Comparison of ENCODE assay signal across 26 mouse cellular contexts in genomic region chr2:154763226-154763625, GRCm38 (mm10). TPM values are rescaled to one million over a fixed set of nuclear protein-coding genes. Genes with fewer than 3 reads are reported as not detected.
A peak's percentile ranks its signal among the peaks of the same experiment; 100 is the strongest.
DNase-seq lines count a peak whose midpoint lies in the region; ATAC-seq and TF ChIP-seq lines count a peak whose summit lies in the region.
"Had no signal": no experiment of that assay in that cellular context is flagged by ENCODE, and none has a peak within 500 bp of the region (broad histone marks: within the 10 kb centered on the region; RNA-seq: fewer than 3 reads in every experiment).

No protein-coding gene starts in this region.

- no peak for TF ChIP-seq CTCF in MEL (IDR thresholded peaks at IDR 0.05 in 2 of 3, conservative IDR thresholded peaks at IDR 0.05 in 1 of 3; ENCODE audit: control insufficient read depth in 1 of 3, insufficient read depth in 1 of 3, low read depth in 2 of 3, low read length in 3 of 3, poor library complexity in 1 of 3, severe bottlenecking in 1 of 3)

- ATAC-seq in heart, embryonic 16.5 days (replicated peaks; ENCODE audit: extremely low read depth, insufficient read depth, low FRiP score), result 0 out of 2 replicates have a peak, but pooled peaks have one; percentile 45
- ATAC-seq in embryonic facial prominence, embryonic 14.5 days (ENCODE audit: low read depth), result peak; percentile 76
- ATAC-seq in liver, embryonic 16.5 days (ENCODE audit: low read depth), result peak; percentile 59
- ATAC-seq in intestine, embryonic 16.5 days, result no peak
- ATAC-seq: activated CD4-positive, CD25-positive, alpha-beta regulatory T cell, adult 4 months; forebrain, embryonic 13.5 days; midbrain, embryonic 16.5 days; Patski had no signal

- H3K9me3 ChIP-seq in heart, embryonic 16.5 days (replicated peaks; ENCODE audit: control insufficient read depth, low read length), result no peaks in the 10 kb centered on the region
- no peaks in the 10 kb centered on the region for H3K9me3 ChIP-seq in MEL (replicated peaks; ENCODE audit: insufficient read depth, low read length)
- H3K9me3 ChIP-seq in embryonic facial prominence, embryonic 14.5 days (ENCODE audit: control insufficient read depth, low read length), result no peaks in the 10 kb centered on the region; the same call in 1 of the 2 replicates
- H3K9me3 ChIP-seq in liver, embryonic 16.5 days (replicated peaks; ENCODE audit: control insufficient read depth, low read length), result no peaks in the 10 kb centered on the region
- no peaks in the 10 kb centered on the region for H3K9me3 ChIP-seq in intestine, embryonic 16.5 days (ENCODE audit: control insufficient read depth, low read length)
- H3K9me3 ChIP-seq: forebrain, embryonic 13.5 days had no signal

- WGBS in heart, embryonic 16.5 days, result 60% methylated on average over 3 of the region's 3 CpGs
- WGBS in embryonic facial prominence, embryonic 14.5 days, result 57% methylated on average over 3 of the region's 3 CpGs
- 44% methylated on average over 3 of the region's 3 CpGs for WGBS in liver, embryonic 16.5 days (ENCODE audit: insufficient replicate concordance)
- WGBS in intestine, embryonic 16.5 days, result 69% methylated on average over 3 of the region's 3 CpGs

- no peaks in the 10 kb centered on the region for H3K36me3 ChIP-seq in heart, embryonic 16.5 days (ENCODE audit: control insufficient read depth, insufficient read depth)
- peaks cover 0 to 2% of the 10 kb centered on the region in 2 experiments; a peak in 2 of 4 replicates for H3K36me3 ChIP-seq in MEL (ENCODE audit: control insufficient read depth in 1 of 2, insufficient read depth in 2 of 2, low read length in 2 of 2)
- H3K36me3 ChIP-seq in embryonic facial prominence, embryonic 14.5 days (ENCODE audit: control insufficient read depth, insufficient read depth, low read length), result no peaks in the 10 kb centered on the region
- no peaks in the 10 kb centered on the region for H3K36me3 ChIP-seq in liver, embryonic 16.5 days (ENCODE audit: control insufficient read depth, insufficient read depth)
- H3K36me3 ChIP-seq in intestine, embryonic 16.5 days (ENCODE audit: control insufficient read depth, insufficient read depth, low read length), result no peaks in the 10 kb centered on the region
- H3K36me3 ChIP-seq: limb, embryonic 12.5 days had no signal

- TF ChIP-seq POLR2A in MEL (IDR thresholded peaks at IDR 0.05; ENCODE audit: control insufficient read depth in 1 of 2, insufficient read depth in 1 of 2, low read depth in 1 of 2, low read length in 2 of 2, poor library complexity in 1 of 2), result no peak

- H3K79me2 ChIP-seq in MEL (ENCODE audit: control insufficient read depth, insufficient read depth, low read length, poor library complexity), result no peaks in the 10 kb centered on the region

- no peak for DNase-seq in heart, postnatal 4 days
- DNase-seq in MEL (ENCODE audit: low read depth, low spot score), result peak; percentile 14
- DNase-seq in embryonic facial prominence, embryonic 14.5 days (ENCODE audit: low spot score), result peak; percentile 37
- no peak for DNase-seq in natural killer cell, adult 2 months (ENCODE audit: low spot score in 2 of 2)
- DNase-seq: adrenal gland, postnatal 14 days; cerebellum, adult 8-10 months; gastrocnemius, postnatal 14 days; heart, adult 2 months; right cerebral cortex, adult 18-20 months; spleen, adult 18-20 months; thymus, postnatal 36 days had no signal

- no peak overlapping the region for H3K27ac ChIP-seq in heart, embryonic 16.5 days (ENCODE audit: low read length)
- no peak overlapping the region for H3K27ac ChIP-seq in MEL (ENCODE audit: control insufficient read depth, low read depth, low read length)
- H3K27ac ChIP-seq in embryonic facial prominence, embryonic 14.5 days (replicated peaks; ENCODE audit: low read depth, low read length), result no peak overlapping the region
- peak overlapping the region; percentile 43 for H3K27ac ChIP-seq in liver, embryonic 16.5 days (ENCODE audit: low read length)
- H3K27ac ChIP-seq in intestine, embryonic 16.5 days (ENCODE audit: low read length), result no peak overlapping the region
- H3K27ac ChIP-seq: forebrain, embryonic 13.5 days; heart, adult 2 months; kidney, postnatal 0 days; limb, embryonic 12.5 days had no signal

- no peak for TF ChIP-seq EP300 in MEL (IDR thresholded peaks at IDR 0.05; ENCODE audit: low read depth in 1 of 2, low read length in 2 of 2)

- no peak for TF ChIP-seq RAD21 in MEL (IDR thresholded peaks at IDR 0.05; ENCODE audit: low read depth, low read length)

- no peaks in the 10 kb centered on the region for H3K27me3 ChIP-seq in heart, embryonic 16.5 days (ENCODE audit: control insufficient read depth, insufficient read depth, low read length)
- no peaks in the 10 kb centered on the region; a peak in 2 of 4 replicates for H3K27me3 ChIP-seq in MEL (ENCODE audit: control insufficient read depth in 1 of 2, insufficient read depth in 2 of 2, low read length in 2 of 2)
- no peaks in the 10 kb centered on the region for H3K27me3 ChIP-seq in embryonic facial prominence, embryonic 14.5 days (replicated peaks; ENCODE audit: control insufficient read depth, insufficient read depth, low read length)
- no peaks in the 10 kb centered on the region for H3K27me3 ChIP-seq in liver, embryonic 16.5 days (ENCODE audit: control insufficient read depth, insufficient read depth, low read depth, low read length)
- no peaks in the 10 kb centered on the region for H3K27me3 ChIP-seq in intestine, embryonic 16.5 days (replicated peaks; ENCODE audit: control insufficient read depth, insufficient read depth, low read length)
- H3K27me3 ChIP-seq: forebrain, embryonic 13.5 days; limb, embryonic 12.5 days; Patski had no signal

- no peak overlapping the region for H3K9ac ChIP-seq in heart, embryonic 16.5 days (ENCODE audit: low read length)
- H3K9ac ChIP-seq in MEL (ENCODE audit: control insufficient read depth, low read depth, low read length, poor library complexity, severe bottlenecking), result no peak overlapping the region
- H3K9ac ChIP-seq in embryonic facial prominence, embryonic 14.5 days (ENCODE audit: low read depth, low read length), result no peak overlapping the region
- H3K9ac ChIP-seq in liver, embryonic 16.5 days (ENCODE audit: low read depth, low read length), result no peak overlapping the region
- no peak overlapping the region for H3K9ac ChIP-seq in intestine, embryonic 16.5 days (ENCODE audit: low read depth, low read length)
- H3K9ac ChIP-seq: forebrain, embryonic 13.5 days; limb, embryonic 12.5 days had no signal

- H3K4me3 ChIP-seq in heart, embryonic 16.5 days (ENCODE audit: low read length), result no peak overlapping the region
- no peak overlapping the region for H3K4me3 ChIP-seq in MEL (ENCODE audit: control insufficient read depth in 1 of 2, insufficient read depth in 1 of 2, low read depth in 2 of 2, low read length in 2 of 2)
- H3K4me3 ChIP-seq in embryonic facial prominence, embryonic 14.5 days (ENCODE audit: low read depth, low read length), result no peak overlapping the region
- no peak overlapping the region for H3K4me3 ChIP-seq in liver, embryonic 16.5 days (ENCODE audit: low read depth, low read length)
- no peak overlapping the region for H3K4me3 ChIP-seq in intestine, embryonic 16.5 days (ENCODE audit: low read length)
- H3K4me3 ChIP-seq: forebrain, embryonic 13.5 days; heart, adult 2 months; limb, embryonic 12.5 days had no signal

- no peak overlapping the region for H3K4me2 ChIP-seq in heart, embryonic 16.5 days (ENCODE audit: low read depth, low read length)
- H3K4me2 ChIP-seq in embryonic facial prominence, embryonic 14.5 days (ENCODE audit: low read depth, low read length), result no peak overlapping the region
- peak overlapping the region; percentile 44 for H3K4me2 ChIP-seq in liver, embryonic 16.5 days (ENCODE audit: low read depth, low read length)
- no peak overlapping the region for H3K4me2 ChIP-seq in intestine, embryonic 16.5 days (ENCODE audit: low read depth, low read length)
- H3K4me2 ChIP-seq: forebrain, embryonic 13.5 days; limb, embryonic 12.5 days had no signal

- peaks cover 12% of the 10 kb centered on the region for H3K4me1 ChIP-seq in heart, embryonic 16.5 days (ENCODE audit: control insufficient read depth, insufficient read depth, low read length)
- H3K4me1 ChIP-seq in MEL (ENCODE audit: control insufficient read depth in 1 of 2, insufficient read depth in 2 of 2, low read length in 2 of 2), result peaks cover 0 to 19% of the 10 kb centered on the region in 2 experiments; a peak in 2 of 4 replicates
- peaks cover 8% of the 10 kb centered on the region; the same call in 1 of the 2 replicates for H3K4me1 ChIP-seq in embryonic facial prominence, embryonic 14.5 days (ENCODE audit: control insufficient read depth, insufficient read depth, low read length)
- H3K4me1 ChIP-seq in liver, embryonic 16.5 days (ENCODE audit: control insufficient read depth, low read depth, low read length), result peaks cover 44% of the 10 kb centered on the region
- peaks cover 10% of the 10 kb centered on the region for H3K4me1 ChIP-seq in intestine, embryonic 16.5 days (ENCODE audit: control insufficient read depth, insufficient read depth, low read length)
- H3K4me1 ChIP-seq: forebrain, embryonic 13.5 days had no signal

RNA-seq across cellular contexts. Expression of gene Gm14214, which starts 6.6 kb away (rescaled TPM):
- not detected in 2 replicates for polyA plus RNA-seq in heart, embryonic 16.5 days (2015; fragmentation: Nextera tagmentation; extraction: Ambion mirVana)
- total RNA-seq in heart, postnatal 4 days (2021), result not detected
- total RNA-seq in MEL (2012; rRNA removed), result not detected in 2 replicates
- under 1 TPM in 1 of 2 experiments, not detected in 1; 0.17 TPM for polyA plus RNA-seq in MEL (2012; ENCODE audit: insufficient read depth in 1 of 2, insufficient read length in 2 of 2, low read depth in 1 of 2, low replicate concordance in 2 of 2, missing spikeins in 1 of 2)
- polyA plus RNA-seq in embryonic facial prominence, embryonic 14.5 days (2014; fragmentation: Nextera tagmentation; extraction: Ambion mirVana), result not detected in 2 replicates
- not detected in 2 replicates for polyA plus RNA-seq in liver, embryonic 16.5 days (2015; fragmentation: Nextera tagmentation; extraction: Ambion mirVana)
- polyA plus RNA-seq in intestine, embryonic 16.5 days (2015; fragmentation: Nextera tagmentation; extraction: Ambion mirVana), result not detected in 2 replicates
- total RNA-seq: adrenal gland, postnatal 14 days; gastrocnemius, postnatal 14 days; heart, adult 2 months; hematopoietic stem cell, adult 5-6 weeks; left cerebral cortex, adult 8-10 months had no signal
- polyA plus RNA-seq: C2C12; cortical plate, adult 2 months; forebrain, embryonic 13.5 days; heart, adult 2 months; kidney, postnatal 0 days; limb, embryonic 12.5 days; lung, embryonic 16.5 days; midbrain, embryonic 16.5 days; Patski; stomach, embryonic 14.5 days had no signal

RNA-seq across cellular contexts. Expression of gene Raly, which starts 27.7 kb away (rescaled TPM):
- polyA plus RNA-seq in heart, embryonic 16.5 days (2015; fragmentation: Nextera tagmentation; extraction: Ambion mirVana), result 29.0 and 36.6 TPM in 2 replicates
- total RNA-seq in heart, postnatal 4 days (2021), result 100 to 1,000 TPM; 212 to 222 TPM
- total RNA-seq in MEL (2012; rRNA removed), result 214 and 237 TPM in 2 replicates
- polyA plus RNA-seq in MEL (2012; ENCODE audit: insufficient read depth in 1 of 2, insufficient read length in 2 of 2, low read depth in 1 of 2, low replicate concordance in 2 of 2, missing spikeins in 1 of 2), result 100 to 1,000 TPM in 1 of 2 experiments, not detected in 1; 407 TPM
- 54.5 and 72.8 TPM in 2 replicates for polyA plus RNA-seq in embryonic facial prominence, embryonic 14.5 days (2014; fragmentation: Nextera tagmentation; extraction: Ambion mirVana)
- polyA plus RNA-seq in liver, embryonic 16.5 days (2015; fragmentation: Nextera tagmentation; extraction: Ambion mirVana), result 21.8 and 23.0 TPM in 2 replicates
- 30.6 and 34.0 TPM in 2 replicates for polyA plus RNA-seq in intestine, embryonic 16.5 days (2015; fragmentation: Nextera tagmentation; extraction: Ambion mirVana)

RNA-seq across cellular contexts. Expression of gene a, which starts 28.0 kb away (rescaled TPM):
- 0.65 and 0.93 TPM in 2 replicates for polyA plus RNA-seq in heart, embryonic 16.5 days (2015; fragmentation: Nextera tagmentation; extraction: Ambion mirVana)
- total RNA-seq in heart, postnatal 4 days (2021), result not detected
- not detected in 2 replicates for total RNA-seq in MEL (2012; rRNA removed)
- not detected for polyA plus RNA-seq in MEL (2012; ENCODE audit: insufficient read depth in 1 of 2, insufficient read length in 2 of 2, low read depth in 1 of 2, low replicate concordance in 2 of 2, missing spikeins in 1 of 2)
- 5.3 and 6.0 TPM in 2 replicates for polyA plus RNA-seq in embryonic facial prominence, embryonic 14.5 days (2014; fragmentation: Nextera tagmentation; extraction: Ambion mirVana)
- polyA plus RNA-seq in liver, embryonic 16.5 days (2015; fragmentation: Nextera tagmentation; extraction: Ambion mirVana), result not detected in 2 replicates
- not detected in 2 replicates for polyA plus RNA-seq in intestine, embryonic 16.5 days (2015; fragmentation: Nextera tagmentation; extraction: Ambion mirVana)
- total RNA-seq: adrenal gland, postnatal 14 days; gastrocnemius, postnatal 14 days; heart, adult 2 months; hematopoietic stem cell, adult 5-6 weeks; left cerebral cortex, adult 8-10 months had no signal
- polyA plus RNA-seq: activated CD4-positive, CD25-positive, alpha-beta regulatory T cell, adult 4 months; C2C12; heart, adult 2 months; lung, embryonic 16.5 days; Patski; stomach, embryonic 14.5 days had no signal

Comparison
In these comparisons a context has a peak if more than half of its experiments do, and no peak if none do; other contexts are left out.
1. DNase-seq: peak in MEL (single experiment) and embryonic facial prominence, embryonic 14.5 days (single experiment); none in heart, postnatal 4 days (single experiment) and natural killer cell, adult 2 months (0 of 2).